Mouse (Mus musculus) lung, adult 2 months (tissue): ENCODE measurements around the gene Lama1. TPM values are rescaled to one million over a fixed set of nuclear protein-coding genes. Genes with fewer than 3 reads are reported as not detected.

Source experiments
- DNase-seq: peaks from one replicate; pipeline ENCODE4 v3.0.0; 2022
- H3K4me1 ChIP-seq: fragments of 200-500 bp; 2 replicates; pipeline ENCODE4 v1.6.1; 2011; ENCODE audit warnings: low read length; ENCODE audit not compliant: control insufficient read depth, insufficient read depth
- H3K4me3 ChIP-seq: fragments of 200-500 bp; replicated peaks from 2 replicates; pipeline ENCODE3; 2011; ENCODE audit warnings: low read depth, mild to moderate bottlenecking, control low read depth, low read length; ENCODE audit errors: extremely low read depth
- CTCF ChIP-seq: fragments of 200-500 bp; IDR thresholded peaks from 2 replicates; pipeline ENCODE4 v1.5.1; 2011; ENCODE audit warnings: mild to moderate bottlenecking, low read length, control low read depth; ENCODE audit not compliant: insufficient read depth
- POLR2A ChIP-seq: fragments of 200-500 bp; IDR thresholded peaks from 2 replicates; pipeline ENCODE4 v1.6.1; 2011; ENCODE audit warnings: low read depth, mild to moderate bottlenecking, control low read depth, low read length, borderline replicate concordance; ENCODE audit errors: extremely low read depth
- WGBS: fragments of 180-500 bp; shearing (Covaris S2); methylation state at CpG from one replicate; pipeline ENCODE4 v1.1.7; 2018; 5-methylcytosine and 5-hydroxymethylcytosine counted together
- polyA plus RNA-seq: library from polyadenylated mRNA; depleted of rRNA; stranded (reverse); fragments of >200 nt; gene quantifications from 2 replicates; pipeline ENCODE4 v1.2.3, GENCODE M21; 2012

Lama1 gene
- polyA plus RNA-seq, 1 experiment, result 0.17 TPM

GRCm38 (mm10) chr17:67711361-67711760, 14.3 kb downstream of the Lama1 start:
- 43% methylated on average over 4 of the region's 4 CpGs for WGBS
- DNase-seq, result no peak

DNA sequence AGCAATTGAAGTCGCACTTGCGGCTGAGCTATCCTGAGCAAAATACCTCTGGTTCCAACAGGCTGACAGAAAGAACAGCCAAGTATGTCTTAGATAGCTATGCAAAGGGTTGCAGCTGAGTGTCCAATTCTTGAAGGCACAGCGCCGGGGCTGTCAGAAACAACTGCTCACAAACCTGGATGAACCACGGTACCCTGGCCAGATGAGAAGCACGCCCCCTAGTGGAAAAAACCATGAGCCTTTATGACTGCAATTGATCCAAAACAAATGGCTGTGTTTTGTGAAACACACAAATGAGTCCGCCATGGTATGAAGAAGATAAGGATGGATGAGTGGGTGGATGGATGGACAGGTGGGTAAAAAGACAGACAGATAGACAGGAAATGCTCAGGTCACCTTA, 15.9 kb downstream of the Lama1 start:
- TF ChIP-seq POLR2A (no peak), CTCF (no peak)
- WGBS, result 76% methylated on average over 7 of the region's 7 CpGs
- Histone ChIP-seq H3K4me3 (no peak overlapping the region), H3K4me1 (no peaks in the 10 kb centered on the region)
- no peak for DNase-seq

More at GRCm38 (mm10) chr17:67711361-67711760, 14.3 kb downstream of the Lama1 start:
- TF ChIP-seq CTCF (no peak), POLR2A (no peak)
- Histone ChIP-seq H3K4me3 (no peak overlapping the region), H3K4me1 (no peaks in the 10 kb centered on the region)

GRCm38 (mm10) chr17:67715466-67715865, 18.4 kb downstream of the Lama1 start:
- WGBS, result 49% methylated on average over 19 of the region's 19 CpGs
- no peak for DNase-seq
- Histone ChIP-seq H3K4me3 (no peak overlapping the region), H3K4me1 (no peaks in the 10 kb centered on the region)
- TF ChIP-seq POLR2A, result no peak
- no peak for TF ChIP-seq CTCF

DNA sequence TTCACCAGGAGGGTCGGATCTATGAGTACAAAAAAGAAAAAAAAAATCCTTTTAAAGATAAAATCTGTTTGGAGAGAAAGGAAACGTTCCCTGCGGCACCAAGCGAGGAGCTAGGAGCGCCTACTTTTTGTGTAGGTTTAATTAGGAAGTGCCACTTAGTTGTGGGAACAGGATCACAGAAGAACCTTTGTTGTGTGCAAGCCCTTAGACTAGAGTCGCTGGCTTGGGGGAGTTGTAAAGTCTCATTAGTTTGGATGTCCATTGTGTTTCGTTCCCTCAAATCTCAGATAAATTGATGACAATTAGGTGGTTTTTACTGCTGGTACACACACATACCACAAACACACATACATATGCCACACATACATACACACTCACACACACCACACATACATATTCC, 25.0 kb downstream of the Lama1 start:
- Histone ChIP-seq H3K4me1 (no peaks in the 10 kb centered on the region), H3K4me3 (no peak overlapping the region)
- DNase-seq, result no peak
- 62% methylated on average over 7 of the region's 7 CpGs for WGBS
- no peak for TF ChIP-seq CTCF
- TF ChIP-seq POLR2A, result no peak

- TF ChIP-seq POLR2A (no peak), CTCF (no peak)
- no peak for DNase-seq
- 97% methylated on average over 1 of the region's 1 CpGs for WGBS
- no peaks in the 10 kb centered on the region for H3K4me1 ChIP-seq
- H3K4me3 ChIP-seq, result no peak overlapping the region
Measured at GRCm38 (mm10) chr17:67722578-67722977, 25.5 kb downstream of the Lama1 start.

DNA sequence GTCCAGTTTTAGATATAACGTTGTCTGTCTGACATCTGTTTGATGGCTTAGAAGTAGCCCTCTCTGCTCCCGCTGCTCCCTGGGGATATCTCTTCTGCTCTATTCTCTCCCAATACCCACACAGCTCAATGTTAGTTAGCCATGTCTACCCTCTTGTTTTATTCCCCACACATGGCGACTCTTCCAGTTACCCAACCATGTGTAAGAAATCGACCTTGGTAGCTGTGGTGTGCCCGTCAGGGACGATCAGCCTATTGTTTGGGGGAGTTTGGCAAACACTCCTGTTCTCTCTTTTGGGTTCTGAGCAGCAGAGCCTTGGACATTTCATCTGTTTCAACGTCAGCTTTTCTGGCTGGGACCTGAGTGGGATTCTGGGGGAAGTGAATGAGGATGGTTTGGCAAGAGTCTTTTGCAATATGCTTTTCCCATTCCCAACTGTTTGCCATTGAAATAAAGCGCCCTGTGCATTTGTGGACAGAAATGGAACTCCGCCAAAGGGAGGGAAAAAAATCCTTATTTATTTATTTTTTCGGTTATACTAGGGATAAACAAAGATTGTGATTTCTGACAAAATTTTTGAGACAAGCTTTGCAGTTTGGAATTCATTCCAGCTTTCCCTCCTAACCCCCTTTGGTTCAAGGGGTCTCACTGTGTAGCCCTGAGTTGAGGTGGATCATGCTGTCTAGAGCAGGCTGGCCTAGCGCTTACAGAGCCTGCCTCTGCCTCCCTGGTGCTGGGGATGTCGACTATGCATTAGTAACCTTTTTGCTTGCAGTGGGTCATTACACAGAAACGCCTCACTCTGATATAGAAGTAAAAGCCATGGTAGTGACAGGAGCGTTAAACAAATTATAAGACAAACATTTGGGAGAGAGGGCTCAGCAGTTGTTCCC, 26.4 kb downstream of the Lama1 start:
- WGBS, result 71% methylated on average over 14 of the region's 14 CpGs
- no peak for DNase-seq
- H3K4me1 ChIP-seq, result no peaks in the 10 kb centered on the region
- no peak for TF ChIP-seq CTCF
- no peak for TF ChIP-seq POLR2A
- H3K4me3 ChIP-seq, result no peak overlapping the region

DNA sequence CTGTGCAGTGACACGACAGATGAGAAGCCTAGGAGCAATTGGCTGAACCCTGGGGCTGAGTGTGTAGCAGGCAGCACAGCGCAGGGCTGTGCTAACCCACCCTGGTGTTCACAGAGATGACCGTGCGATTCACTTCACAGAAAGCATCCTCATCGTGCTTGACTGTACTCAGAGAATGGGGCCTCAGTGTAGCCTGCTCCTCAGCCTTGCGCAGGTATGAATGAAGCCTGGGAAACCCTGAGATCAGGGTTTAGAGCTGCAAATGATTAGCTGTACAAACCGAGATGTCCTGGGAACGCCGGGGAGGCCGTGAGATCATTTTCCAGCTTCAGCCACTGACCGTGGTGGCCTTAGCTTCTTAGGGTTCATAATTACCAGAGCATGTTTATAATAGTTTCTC, 29.5 kb downstream of the Lama1 start:
- WGBS, result 91% methylated on average over 11 of the region's 11 CpGs

GRCm38 (mm10) chr17:67728751-67729150, 31.7 kb downstream of the Lama1 start:
- no peaks in the 10 kb centered on the region for H3K4me1 ChIP-seq
- DNase-seq, result no peak
- WGBS, result 61% methylated on average over 7 of the region's 7 CpGs
- TF ChIP-seq POLR2A (no peak), CTCF (no peak)
- no peak overlapping the region for H3K4me3 ChIP-seq

More for the DNA sequence above, 29.5 kb downstream of the Lama1 start:
- no peaks in the 10 kb centered on the region for H3K4me1 ChIP-seq
- TF ChIP-seq CTCF, result no peak
- no peak for TF ChIP-seq POLR2A
- no peak overlapping the region for H3K4me3 ChIP-seq
- DNase-seq, result no peak

GRCm38 (mm10) chr17:67731096-67731495, 34.0 kb downstream of the Lama1 start:
- no peaks in the 10 kb centered on the region for H3K4me1 ChIP-seq
- no peak overlapping the region for H3K4me3 ChIP-seq
- TF ChIP-seq CTCF, result no peak
- TF ChIP-seq POLR2A, result no peak
- 53% methylated on average over 3 of the region's 3 CpGs for WGBS
- DNase-seq, result no peak

DNA sequence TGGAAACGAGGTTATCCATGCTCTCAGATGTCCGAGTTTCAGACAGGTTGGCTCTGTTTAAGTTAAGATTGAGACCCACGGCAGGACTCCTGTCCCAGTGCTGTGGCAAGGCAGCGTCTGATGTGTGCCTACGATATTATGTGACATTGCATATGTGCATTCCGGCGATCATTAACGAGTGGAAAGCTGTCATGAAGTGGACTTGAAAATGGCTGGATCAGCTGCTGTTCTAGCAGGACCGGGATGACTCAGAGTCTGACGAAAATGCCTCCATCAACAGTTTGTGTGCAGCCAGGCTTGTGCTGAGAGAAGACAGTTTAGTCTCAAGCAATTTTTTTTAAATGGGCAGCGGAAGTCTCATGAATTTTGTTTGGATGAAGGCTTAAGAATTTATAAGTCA, 34.9 kb downstream of the Lama1 start:
- no peak for DNase-seq
- 64% methylated on average over 11 of the region's 11 CpGs for WGBS
- Histone ChIP-seq H3K4me1 (no peaks in the 10 kb centered on the region), H3K4me3 (no peak overlapping the region)
- TF ChIP-seq POLR2A (no peak), CTCF (no peak)
